Mouse (Mus musculus) cerebellum, adult 2 months (tissue): ENCODE measurements around the gene Nfe2l1.
"Not testable (repeated sequence)": the region's sequence is repeated elsewhere in the genome, so short reads cannot be mapped to it uniquely, and the experiment has no call there.

Experiments
- CTCF ChIP-seq: fragments of 200-500 bp; IDR thresholded peaks from 2 replicates; pipeline ENCODE4 v1.5.1; 2011; ENCODE audit warnings: low read depth, mild to moderate bottlenecking, control low read depth, low read length, moderate library complexity, borderline replicate concordance; ENCODE audit not compliant: insufficient read depth
- POLR2A ChIP-seq: fragments of 200-500 bp; IDR thresholded peaks from 2 replicates; pipeline ENCODE4 v1.6.1; 2011; ENCODE audit warnings: low read length, control low read depth, borderline replicate concordance; ENCODE audit not compliant: insufficient read depth

DNA sequence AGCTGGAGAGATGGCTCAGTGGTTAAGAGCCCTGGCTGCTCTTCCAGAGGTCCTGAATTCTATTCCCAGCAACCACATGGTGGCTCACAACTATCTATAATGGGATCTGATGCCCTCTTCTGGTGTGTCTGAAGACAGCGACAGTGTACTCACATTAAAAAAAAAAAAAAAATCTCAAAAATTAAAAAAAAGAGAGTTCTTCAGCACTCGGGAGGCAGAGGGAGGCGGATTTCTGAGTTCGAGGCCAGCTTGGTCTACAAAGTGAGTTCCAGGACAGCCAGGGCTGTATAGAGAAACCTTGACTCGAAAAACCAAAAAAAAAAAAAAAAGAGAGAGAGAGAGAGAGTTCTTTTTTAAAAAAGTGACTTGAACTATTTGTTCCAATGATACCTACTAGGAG lies 19.4 kb upstream of the Nfe2l1 start:
- not testable (repeated sequence) for TF ChIP-seq CTCF, POLR2A
